Mouse (Mus musculus): ENCODE measurements around the gene Gna13. TPM values are rescaled to one million over a fixed set of nuclear protein-coding genes. Genes with fewer than 3 reads are reported as not detected.

Gna13 gene
- polyA plus RNA-seq, 1 experiment from 2014 or later = 49.5 TPM

DNA sequence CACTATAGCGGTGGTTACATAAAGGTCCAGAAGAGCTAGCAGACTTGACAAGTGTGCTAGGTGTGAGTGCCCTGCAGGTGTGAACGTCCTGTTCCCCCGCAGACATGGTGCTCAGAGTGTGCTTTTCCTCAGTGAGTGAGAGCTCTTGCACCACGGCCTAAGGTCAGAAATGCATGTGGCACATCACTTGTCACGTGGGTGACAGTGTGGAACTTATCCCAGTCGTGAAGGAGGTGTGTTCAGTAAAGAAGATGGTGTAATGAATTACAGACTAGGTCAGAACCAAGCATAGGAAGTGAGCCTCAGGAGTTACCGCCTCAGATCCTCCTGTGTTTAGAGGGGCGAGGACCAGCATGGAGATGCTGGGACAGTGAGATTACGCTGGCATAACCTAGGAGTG lies 32.7 kb downstream of the Gna13 start:
- Histone ChIP-seq H3K9ac (ENCODE audit: low read length) (no peak overlapping the region), H3K4me3 (ENCODE audit: low read depth, low read length) (no peak overlapping the region), H3K27ac (replicated peaks) (no peak overlapping the region), H3K36me3 (ENCODE audit: control insufficient read depth, insufficient read depth, low read length) (peaks cover 10% of the 10 kb centered on the region; the same call in 1 of the 2 replicates), H3K27me3 (ENCODE audit: control insufficient read depth, insufficient read depth, low read length) (no peaks in the 10 kb centered on the region), H3K4me1 (replicated peaks; ENCODE audit: control insufficient read depth, insufficient read depth) (no peaks in the 10 kb centered on the region), H3K4me2 (replicated peaks; ENCODE audit: low read depth) (no peak overlapping the region), H3K9me3 (ENCODE audit: control insufficient read depth, low read length) (no peaks in the 10 kb centered on the region)
- ATAC-seq (ENCODE audit: low FRiP score, low TSS enrichment) (no peak), DNase-seq (ENCODE audit: low spot score) (no peak)
- WGBS = 91% methylated on average over 9 of the region's 9 CpGs
- TF ChIP-seq EP300 (optimal IDR thresholded peaks at IDR 0.05) = no peak
- no peak for TF ChIP-seq CTCF (IDR thresholded peaks at IDR 0.05; ENCODE audit: low read depth)

DNA sequence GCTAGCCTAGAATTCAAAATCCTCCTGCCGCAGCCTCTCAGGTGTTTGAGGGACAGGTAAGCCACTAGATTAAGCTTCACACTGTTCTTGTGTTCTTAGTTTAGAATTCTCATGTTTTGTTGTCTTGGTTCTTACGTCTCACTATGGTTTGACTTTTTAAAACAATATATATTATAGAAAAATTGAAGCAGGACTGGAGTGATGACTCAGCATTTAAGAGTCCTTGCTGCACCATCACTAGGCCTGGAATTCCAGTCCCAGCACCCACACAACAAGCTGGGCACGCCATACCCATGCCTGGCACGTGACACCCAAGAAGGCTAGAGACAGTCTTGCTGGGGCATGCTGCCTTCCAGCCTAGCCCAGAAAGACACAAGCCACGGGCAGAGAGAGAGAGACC lies 43.8 kb downstream of the Gna13 start:
- Histone ChIP-seq H3K27me3 (ENCODE audit: control insufficient read depth, insufficient read depth, low read length) (no peaks in the 10 kb centered on the region), H3K9me3 (ENCODE audit: control insufficient read depth, low read length) (no peaks in the 10 kb centered on the region), H3K9ac (ENCODE audit: low read length) (no peak overlapping the region), H3K27ac (replicated peaks) (no peak overlapping the region), H3K4me1 (replicated peaks; ENCODE audit: control insufficient read depth, insufficient read depth) (no peaks in the 10 kb centered on the region), H3K4me3 (ENCODE audit: low read depth, low read length) (no peak overlapping the region), H3K4me2 (replicated peaks; ENCODE audit: low read depth) (no peak overlapping the region), H3K36me3 (ENCODE audit: control insufficient read depth, insufficient read depth, low read length) (no peaks in the 10 kb centered on the region)
- WGBS = 85% methylated on average over 5 of the region's 5 CpGs
- TF ChIP-seq EP300 (optimal IDR thresholded peaks at IDR 0.05) = no peak
- no peak for TF ChIP-seq CTCF (IDR thresholded peaks at IDR 0.05; ENCODE audit: low read depth)
- ATAC-seq (ENCODE audit: low FRiP score, low TSS enrichment) = no peak
- no peak for DNase-seq (ENCODE audit: low spot score)

DNA sequence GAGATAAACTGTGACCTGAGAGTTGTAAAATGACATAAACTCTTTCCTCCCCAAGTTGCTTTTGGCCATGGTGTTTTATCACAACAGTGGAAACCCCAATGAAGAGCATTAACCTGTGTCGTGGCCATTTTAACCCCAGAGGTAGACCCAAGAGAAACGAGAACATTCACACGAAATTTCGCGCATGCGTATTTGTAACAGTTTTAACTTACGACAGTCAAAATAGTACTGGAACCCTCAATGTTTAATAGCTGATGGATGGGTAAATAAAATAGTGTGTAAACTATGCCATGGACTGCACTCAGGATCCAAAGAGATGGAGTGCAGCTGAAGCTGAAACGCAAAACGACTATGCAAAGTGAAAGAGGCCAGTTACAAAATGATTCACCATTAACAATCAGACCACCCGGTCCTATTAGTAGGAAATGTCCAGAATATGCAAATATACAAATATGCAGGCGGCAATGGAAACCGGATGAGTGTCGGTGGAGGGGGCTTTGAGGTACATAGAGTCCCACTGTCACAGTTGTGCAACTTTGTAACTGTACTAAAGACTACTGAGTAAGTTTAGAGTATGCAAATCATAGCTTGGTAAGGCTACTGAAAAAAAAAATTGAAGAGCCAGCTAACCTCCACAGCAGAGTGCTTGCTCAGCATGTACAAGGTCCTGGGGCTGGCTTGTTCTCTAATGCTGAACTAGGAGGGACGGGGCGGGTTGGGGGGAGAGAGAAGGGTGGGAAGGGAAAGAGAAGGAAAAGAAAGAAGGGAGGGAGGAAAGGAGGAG lies 47.8 kb downstream of the Gna13 start:
- H3K27ac ChIP-seq (replicated peaks) = no peak overlapping the region
- WGBS = 81% methylated on average over 15 of the region's 15 CpGs
- no peaks in the 10 kb centered on the region for H3K9me3 ChIP-seq (ENCODE audit: control insufficient read depth, low read length)
- no peak for DNase-seq (ENCODE audit: low spot score)
- H3K4me2 ChIP-seq (replicated peaks; ENCODE audit: low read depth) = no peak overlapping the region
- H3K4me1 ChIP-seq (replicated peaks; ENCODE audit: control insufficient read depth, insufficient read depth) = no peaks in the 10 kb centered on the region
- H3K36me3 ChIP-seq (ENCODE audit: control insufficient read depth, insufficient read depth, low read length) = no peaks in the 10 kb centered on the region
- no peak for ATAC-seq (ENCODE audit: low FRiP score, low TSS enrichment)
- TF ChIP-seq EP300 (optimal IDR thresholded peaks at IDR 0.05) (no peak), CTCF (IDR thresholded peaks at IDR 0.05; ENCODE audit: low read depth) (no peak)
- H3K4me3 ChIP-seq (ENCODE audit: low read depth, low read length) = no peak overlapping the region
- no peaks in the 10 kb centered on the region for H3K27me3 ChIP-seq (ENCODE audit: control insufficient read depth, insufficient read depth, low read length)
- H3K9ac ChIP-seq (ENCODE audit: low read length) = no peak overlapping the region

DNA sequence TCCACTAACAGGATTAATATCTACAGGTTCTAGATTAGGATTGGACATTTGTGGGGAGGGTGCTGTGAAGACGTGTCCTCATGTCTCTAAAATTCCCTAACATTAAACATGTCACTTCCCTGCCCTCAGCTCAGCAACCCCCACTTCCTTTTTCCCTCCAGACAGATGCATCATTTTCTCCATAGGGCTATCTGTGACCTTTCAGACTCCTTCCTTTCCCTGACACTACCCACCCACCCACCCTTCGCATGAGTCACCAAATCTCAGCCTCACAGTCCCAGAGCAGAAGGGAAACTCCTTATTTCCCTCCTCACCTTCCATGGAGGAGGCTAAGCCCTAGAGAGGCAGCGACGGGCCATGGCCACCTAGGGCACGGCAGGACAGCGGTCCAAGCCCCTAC lies 51.0 kb downstream of the Gna13 start, which contains the start of gene 9930022D16Rik:
TSS of gene 9930022D16Rik (plus strand) at position 301 of the 400 bp plus-strand sequence.
- DNase-seq (ENCODE audit: low spot score) (no peak), ATAC-seq (ENCODE audit: low FRiP score, low TSS enrichment) (no peak)
- 86% methylated on average over 6 of the region's 6 CpGs for WGBS
- Histone ChIP-seq H3K27me3 (ENCODE audit: control insufficient read depth, insufficient read depth, low read length) (no peaks in the 10 kb centered on the region), H3K27ac (replicated peaks) (no peak within 1 kb of the TSS), H3K9ac (ENCODE audit: low read length) (no peak within 1 kb of the TSS), H3K4me3 (ENCODE audit: low read depth, low read length) (no peak within 1 kb of the TSS), H3K9me3 (ENCODE audit: control insufficient read depth, low read length) (no peaks in the 10 kb centered on the region), H3K4me1 (replicated peaks; ENCODE audit: control insufficient read depth, insufficient read depth) (no peaks in the 10 kb centered on the region), H3K36me3 (ENCODE audit: control insufficient read depth, insufficient read depth, low read length) (no peaks in the 10 kb centered on the region), H3K4me2 (replicated peaks; ENCODE audit: low read depth) (no peak within 1 kb of the TSS)
- TF ChIP-seq EP300 (optimal IDR thresholded peaks at IDR 0.05) = no peak
- no peak for TF ChIP-seq CTCF (IDR thresholded peaks at IDR 0.05; ENCODE audit: low read depth)

DNA sequence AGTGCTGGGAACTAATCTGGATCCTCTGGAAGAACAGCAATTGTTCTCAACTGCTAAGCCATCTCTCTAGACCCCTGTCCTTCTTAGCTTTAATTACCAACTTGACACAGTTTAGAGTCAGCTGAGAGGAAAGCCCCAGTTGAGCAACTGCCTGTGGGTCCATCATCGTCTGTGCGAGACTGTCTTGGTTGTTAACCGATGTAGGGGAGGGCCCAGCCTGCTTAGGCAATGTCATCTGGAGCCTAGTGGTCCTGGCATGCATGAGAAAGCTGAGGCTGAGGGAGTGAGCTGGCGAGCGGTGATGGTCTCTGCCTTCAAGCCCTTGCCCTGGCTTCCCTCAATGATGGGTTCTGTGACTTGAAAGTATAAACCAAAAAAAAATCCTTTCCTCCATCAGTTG lies 52.2 kb downstream of the Gna13 start:
- ATAC-seq (ENCODE audit: low FRiP score, low TSS enrichment) = no peak
- TF ChIP-seq EP300 (optimal IDR thresholded peaks at IDR 0.05) = no peak
- no peak for TF ChIP-seq CTCF (IDR thresholded peaks at IDR 0.05; ENCODE audit: low read depth)

DNA sequence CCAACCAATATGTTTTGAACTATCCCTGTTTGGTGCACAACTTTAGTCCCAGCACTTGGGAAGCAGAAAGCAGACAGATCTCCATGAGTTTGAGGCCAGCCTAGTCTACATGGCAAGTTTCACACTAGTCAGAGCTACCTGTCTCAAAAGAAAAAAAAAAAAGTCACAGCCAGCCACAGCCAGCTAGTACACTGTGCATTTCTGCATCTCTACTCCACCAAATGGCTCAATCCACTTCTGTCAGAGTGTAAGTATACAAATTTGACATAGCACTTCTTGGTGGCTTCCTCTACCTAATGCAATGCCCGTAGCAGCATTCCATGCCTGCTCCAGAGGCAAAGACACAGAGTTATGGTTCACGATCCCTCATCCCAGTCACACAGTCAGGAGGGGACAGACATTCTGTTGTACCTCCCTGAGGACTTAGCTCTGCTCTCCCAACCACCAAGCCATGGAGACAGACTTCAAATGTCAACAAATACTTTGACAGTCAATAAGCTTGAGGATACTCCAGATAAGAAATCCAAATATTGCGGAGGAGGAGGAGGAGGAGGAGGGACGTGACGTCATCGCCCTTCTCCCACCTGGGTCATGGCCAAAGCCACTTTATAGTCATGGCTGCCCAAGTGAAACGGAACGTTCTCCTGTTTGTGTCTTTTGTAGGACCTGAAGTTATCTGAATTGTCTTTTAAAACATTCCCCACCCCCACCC lies 54.2 kb downstream of the Gna13 start:
- H3K9ac ChIP-seq (ENCODE audit: low read length) = no peak overlapping the region
- TF ChIP-seq CTCF (IDR thresholded peaks at IDR 0.05; ENCODE audit: low read depth) (no peak), EP300 (optimal IDR thresholded peaks at IDR 0.05) (no peak)
- no peak overlapping the region for H3K27ac ChIP-seq (replicated peaks)
- H3K4me3 ChIP-seq (ENCODE audit: low read depth, low read length) = no peak overlapping the region
- no peaks in the 10 kb centered on the region for H3K36me3 ChIP-seq (ENCODE audit: control insufficient read depth, insufficient read depth, low read length)
- ATAC-seq (ENCODE audit: low FRiP score, low TSS enrichment) (no peak), DNase-seq (ENCODE audit: low spot score) (no peak)
- WGBS = 63% methylated on average over 8 of the region's 8 CpGs
- H3K27me3 ChIP-seq (ENCODE audit: control insufficient read depth, insufficient read depth, low read length) = no peaks in the 10 kb centered on the region
- H3K4me1 ChIP-seq (replicated peaks; ENCODE audit: control insufficient read depth, insufficient read depth) = no peaks in the 10 kb centered on the region
- H3K9me3 ChIP-seq (ENCODE audit: control insufficient read depth, low read length) = no peaks in the 10 kb centered on the region
- H3K4me2 ChIP-seq (replicated peaks; ENCODE audit: low read depth) = no peak overlapping the region

More for the DNA sequence above, 52.2 kb downstream of the Gna13 start:
- Histone ChIP-seq H3K27me3 (ENCODE audit: control insufficient read depth, insufficient read depth, low read length) (no peaks in the 10 kb centered on the region), H3K9me3 (ENCODE audit: control insufficient read depth, low read length) (no peaks in the 10 kb centered on the region), H3K36me3 (ENCODE audit: control insufficient read depth, insufficient read depth, low read length) (no peaks in the 10 kb centered on the region), H3K27ac (replicated peaks) (no peak overlapping the region), H3K4me2 (replicated peaks; ENCODE audit: low read depth) (no peak overlapping the region), H3K4me3 (ENCODE audit: low read depth, low read length) (no peak overlapping the region), H3K9ac (ENCODE audit: low read length) (no peak overlapping the region), H3K4me1 (replicated peaks; ENCODE audit: control insufficient read depth, insufficient read depth) (no peaks in the 10 kb centered on the region)
- WGBS = 89% methylated on average over 5 of the region's 5 CpGs
- DNase-seq (ENCODE audit: low spot score) = no peak
